Mouse (Mus musculus) neural tube, embryonic 13.5 days (tissue): Measurements from ENCODE around the gene Met. TPM values are rescaled to one million over a fixed set of nuclear protein-coding genes. Genes with fewer than 3 reads are reported as not detected.

ENCODE experiments used
- ATAC-seq: fragments of 200-750 bp; cut with Nextera tagmentation; 2 replicates; pipeline ENCODE4 v1.8.0; 2017; ENCODE audit warnings: low read depth, mild to moderate bottlenecking, moderate TSS enrichment, moderate library complexity
- H3K27ac ChIP-seq: fragments of 300-500 bp; sonication (generic); replicated peaks from 2 replicates; pipeline ENCODE4 v1.5.1; 2015; ENCODE audit warnings: moderate library complexity, mild to moderate bottlenecking, inconsistent platforms
- H3K27me3 ChIP-seq: fragments of 300-500 bp; sonication (generic); 2 replicates; pipeline ENCODE4 v1.6.1; 2015; ENCODE audit warnings: mild to moderate bottlenecking, inconsistent platforms
- H3K36me3 ChIP-seq: fragments of 300-500 bp; sonication (generic); 2 replicates; pipeline ENCODE4 v1.6.1; 2015; ENCODE audit warnings: mild to moderate bottlenecking, inconsistent platforms
- H3K4me1 ChIP-seq: fragments of 300-500 bp; sonication (generic); replicated peaks from 2 replicates; pipeline ENCODE4 v1.6.1; 2015; ENCODE audit warnings: inconsistent platforms
- H3K4me2 ChIP-seq: fragments of 300-500 bp; sonication (generic); 2 replicates; pipeline ENCODE4 v1.6.1; 2015; ENCODE audit warnings: inconsistent platforms, mild to moderate bottlenecking, moderate library complexity
- H3K4me3 ChIP-seq: fragments of 300-500 bp; sonication (generic); 2 replicates; pipeline ENCODE4 v1.5.1; 2015; ENCODE audit warnings: mild to moderate bottlenecking, inconsistent platforms
- H3K9ac ChIP-seq: fragments of 300-500 bp; sonication (generic); 2 replicates; pipeline ENCODE4 v1.6.1; 2015; ENCODE audit warnings: moderate library complexity, mild to moderate bottlenecking, inconsistent platforms
- H3K9me3 ChIP-seq: fragments of 300-500 bp; sonication (generic); 2 replicates; pipeline ENCODE4 v1.6.1; 2016; ENCODE audit warnings: inconsistent platforms
- WGBS: fragments of 180-500 bp; shearing (Covaris S2); methylation state at CpG from one replicate; pipeline ENCODE4 v1.1.7; 2015; 5-methylcytosine and 5-hydroxymethylcytosine counted together
- polyA plus RNA-seq: library from polyadenylated mRNA; unstranded; fragments of >200 nt; fragmentation: Nextera tagmentation; extraction: Ambion mirVana; gene quantifications from 2 replicates; pipeline ENCODE4 v1.2.1, GENCODE M21; 2015

The Met gene
- polyA plus RNA-seq, 1 experiment from 2014 or later = 4.0 TPM

GRCm38 (mm10) chr6:17555719-17556118 is 92.1 kb downstream of the Met start:
- H3K4me2 ChIP-seq = no peak overlapping the region
- H3K27me3 ChIP-seq = no peaks in the 10 kb centered on the region
- no peaks in the 10 kb centered on the region for H3K36me3 ChIP-seq
- H3K4me1 ChIP-seq = peaks cover 10% of the 10 kb centered on the region; the same call in 1 of the 2 replicates
- WGBS = 89% methylated on average over 7 of the region's 7 CpGs
- H3K9me3 ChIP-seq = no peaks in the 10 kb centered on the region
- H3K27ac ChIP-seq = no peak overlapping the region
- H3K4me3 ChIP-seq = no peak overlapping the region
- ATAC-seq = no peak
- H3K9ac ChIP-seq = no peak overlapping the region

- Histone ChIP-seq H3K9ac (no peak overlapping the region), H3K4me1 (peaks cover 18% of the 10 kb centered on the region), H3K36me3 (no peaks in the 10 kb centered on the region), H3K4me2 (no peak overlapping the region), H3K27ac (no peak overlapping the region), H3K9me3 (no peaks in the 10 kb centered on the region), H3K27me3 (peaks cover 7% of the 10 kb centered on the region; the same call in 1 of the 2 replicates), H3K4me3 (no peak overlapping the region)
- WGBS = 80% methylated on average over 4 of the region's 4 CpGs
- no peak for ATAC-seq
Observed at GRCm38 (mm10) chr6:17559657-17560056, 96.1 kb downstream of the Met start.

GRCm38 (mm10) chr6:17561347-17561746 is 97.7 kb downstream of the Met start:
- peaks cover 10% of the 10 kb centered on the region for H3K27me3 ChIP-seq
- no peaks in the 10 kb centered on the region for H3K36me3 ChIP-seq

GRCm38 (mm10) chr6:17561886-17562285 is 98.3 kb downstream of the Met start:
- Histone ChIP-seq H3K9me3 (no peaks in the 10 kb centered on the region), H3K4me1 (peaks cover 16% of the 10 kb centered on the region), H3K27ac (no peak overlapping the region), H3K9ac (no peak overlapping the region), H3K36me3 (no peaks in the 10 kb centered on the region), H3K4me3 (no peak overlapping the region), H3K4me2 (no peak overlapping the region), H3K27me3 (peaks cover 10% of the 10 kb centered on the region)
- WGBS = 54% methylated on average over 3 of the region's 3 CpGs
- no peak for ATAC-seq

More at GRCm38 (mm10) chr6:17561347-17561746, 97.7 kb downstream of the Met start:
- ATAC-seq = no peak
- Histone ChIP-seq H3K27ac (no peak overlapping the region), H3K9me3 (no peaks in the 10 kb centered on the region), H3K4me1 (peaks cover 16% of the 10 kb centered on the region), H3K4me2 (no peak overlapping the region), H3K4me3 (no peak overlapping the region), H3K9ac (no peak overlapping the region)
- WGBS = 26% methylated on average over 2 of the region's 2 CpGs

GRCm38 (mm10) chr6:17562472-17563088 is 99.0 kb downstream of the Met start:
- ATAC-seq = no peak
- Histone ChIP-seq H3K36me3 (no peaks in the 10 kb centered on the region), H3K4me1 (peaks cover 16% of the 10 kb centered on the region), H3K4me2 (peak overlapping the region; percentile 25; the same call in 1 of the 2 replicates), H3K27ac (no peak overlapping the region), H3K9me3 (no peaks in the 10 kb centered on the region), H3K27me3 (peaks cover 10% of the 10 kb centered on the region), H3K4me3 (no peak overlapping the region), H3K9ac (no peak overlapping the region)
- 7% methylated on average over 10 of the region's 10 CpGs for WGBS

- WGBS = 86% methylated on average over 11 of the region's 11 CpGs
- no peak for ATAC-seq
- Histone ChIP-seq H3K4me1 (no peaks in the 10 kb centered on the region), H3K9ac (no peak overlapping the region), H3K4me2 (no peak overlapping the region), H3K36me3 (no peaks in the 10 kb centered on the region), H3K27me3 (peaks cover 9% of the 10 kb centered on the region), H3K27ac (no peak overlapping the region), H3K9me3 (no peaks in the 10 kb centered on the region), H3K4me3 (no peak overlapping the region)
Observed at GRCm38 (mm10) chr6:17568702-17569352, 105.2 kb downstream of the Met start.

GRCm38 (mm10) chr6:17573227-17573626 is 109.6 kb downstream of the Met start:
- no peak for ATAC-seq
- H3K36me3 ChIP-seq = no peaks in the 10 kb centered on the region
- no peak overlapping the region for H3K27ac ChIP-seq
- no peaks in the 10 kb centered on the region for H3K9me3 ChIP-seq
- 86% methylated on average over 5 of the region's 5 CpGs for whole genome bisulfite sequencing
- no peak overlapping the region for H3K4me3 ChIP-seq
- H3K4me2 ChIP-seq = no peak overlapping the region
- no peaks in the 10 kb centered on the region for H3K4me1 ChIP-seq
- H3K27me3 ChIP-seq = no peaks in the 10 kb centered on the region
- H3K9ac ChIP-seq = no peak overlapping the region

- Histone ChIP-seq H3K27me3 (no peaks in the 10 kb centered on the region), H3K4me1 (no peaks in the 10 kb centered on the region), H3K36me3 (no peaks in the 10 kb centered on the region), H3K4me2 (no peak overlapping the region), H3K9me3 (no peaks in the 10 kb centered on the region), H3K4me3 (no peak overlapping the region), H3K9ac (no peak overlapping the region), H3K27ac (no peak overlapping the region)
- 90% methylated on average over 2 of the region's 2 CpGs for WGBS
- ATAC-seq = no peak
Observed at GRCm38 (mm10) chr6:17573732-17574131, 110.1 kb downstream of the Met start.

- Histone ChIP-seq H3K9ac (no peak overlapping the region), H3K4me3 (no peak overlapping the region), H3K36me3 (no peaks in the 10 kb centered on the region), H3K4me1 (no peaks in the 10 kb centered on the region), H3K9me3 (no peaks in the 10 kb centered on the region), H3K4me2 (no peak overlapping the region), H3K27me3 (no peaks in the 10 kb centered on the region), H3K27ac (no peak overlapping the region)
- peak; percentile 32; the same call in 1 of the 2 replicates for ATAC-seq
- WGBS = 58% methylated on average over 3 of the region's 3 CpGs
Observed at GRCm38 (mm10) chr6:17578092-17578760, 114.6 kb downstream of the Met start.

- WGBS = 90% methylated on average over 3 of the region's 3 CpGs
- Histone ChIP-seq H3K36me3 (no peaks in the 10 kb centered on the region), H3K4me3 (no peak overlapping the region), H3K4me1 (peaks cover 5% of the 10 kb centered on the region; the same call in 1 of the 2 replicates), H3K4me2 (no peak overlapping the region), H3K27me3 (no peaks in the 10 kb centered on the region), H3K9ac (no peak overlapping the region), H3K9me3 (no peaks in the 10 kb centered on the region), H3K27ac (no peak overlapping the region)
- ATAC-seq = no peak
Observed at GRCm38 (mm10) chr6:17580349-17580748, 116.7 kb downstream of the Met start.

- 0 out of 2 replicates have a peak, but pooled peaks have one; percentile 66 for ATAC-seq
- no peaks in the 10 kb centered on the region for H3K36me3 ChIP-seq
- H3K4me2 ChIP-seq = peak overlapping the region; percentile 55
- 26% methylated on average over 13 of the region's 13 CpGs for WGBS
- no peaks in the 10 kb centered on the region for H3K9me3 ChIP-seq
- 0 out of 2 replicates have a peak overlapping the region, but pooled peaks have one; percentile 31 for H3K9ac ChIP-seq
- no peak overlapping the region for H3K27ac ChIP-seq
- H3K4me3 ChIP-seq = peak overlapping the region; percentile 35
- H3K4me1 ChIP-seq = peaks cover 6% of the 10 kb centered on the region
- H3K27me3 ChIP-seq = no peaks in the 10 kb centered on the region
Observed at GRCm38 (mm10) chr6:17583982-17584381, 120.4 kb downstream of the Met start.
